Mouse (Mus musculus) gastrocnemius, adult 2 months (tissue): ENCODE data around the gene Ccsap. TPM values are rescaled to one million over a fixed set of nuclear protein-coding genes. Genes with fewer than 3 reads are reported as not detected.

Experiments used
- DNase-seq: peaks from one replicate; pipeline ENCODE4 v3.0.0; 2022
- H3K27ac ChIP-seq: fragments of 200-600 bp; 2 replicates; pipeline ENCODE4 v1.8.1; 2022; ENCODE audit warnings: mild to moderate bottlenecking
- H3K4me3 ChIP-seq: fragments of 200-600 bp; 2 replicates; pipeline ENCODE4 v1.8.1; 2022; ENCODE audit warnings: mild to moderate bottlenecking, moderate library complexity
- CTCF ChIP-seq: fragments of 200-600 bp; IDR thresholded peaks from 2 replicates; pipeline ENCODE4 v1.8.1; 2022; ENCODE audit warnings: antibody characterized with exemption, mild to moderate bottlenecking, moderate library complexity
- intact Hi-C: fragments of 180-260 bp; cut with DNase I; formaldehyde crosslinking; loops from one replicate; pipeline ENCODE4 v1.15.1; 2025
- total RNA-seq, 2 experiments: library from RNA; stranded (reverse); gene quantifications; 2 replicates each; pipeline ENCODE4 v1.2.3; 2021

Gene Ccsap
- total RNA-seq, 2 experiments from 2014 or later: 0.42 to 0.46 TPM

- peak; percentile 92 for DNase-seq
- Histone ChIP-seq H3K4me3 (peak overlapping the region; percentile 27), H3K27ac (peak overlapping the region; percentile 91)
- no peak; the same call in 1 of the 2 replicates for TF ChIP-seq CTCF
- intact Hi-C loops: loop anchor here (1.0 kb wide), 1 partner anchor 23 kb away; no protein-coding TSS in a partner anchor
Observed at GRCm38 (mm10) chr8:123872048-123872447, 12.0 kb upstream of the Ccsap start.

DNA sequence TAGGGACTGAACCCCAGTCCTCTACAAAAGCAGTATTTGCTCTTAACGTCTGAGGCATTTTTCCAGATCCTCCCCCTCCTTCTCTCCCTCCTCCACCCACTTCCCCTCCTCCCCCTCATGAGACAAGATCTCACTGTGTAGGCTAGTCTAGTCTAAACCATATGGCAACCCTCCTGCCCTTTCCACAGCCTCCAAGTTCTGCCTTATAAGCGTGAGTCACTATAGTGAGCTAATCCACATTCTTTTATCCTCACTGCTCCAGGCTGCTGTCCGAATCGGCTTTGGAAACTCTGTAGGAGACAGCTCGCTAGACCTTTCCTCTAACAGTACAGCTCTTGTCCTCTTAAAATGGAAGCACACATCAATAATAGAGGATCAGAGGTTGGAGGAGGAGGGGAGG, 7.0 kb upstream of the Ccsap start:
- no peak for DNase-seq
- Histone ChIP-seq H3K27ac (no peak overlapping the region), H3K4me3 (no peak overlapping the region)
- TF ChIP-seq CTCF: no peak
- intact Hi-C loops: no loop called here

DNA sequence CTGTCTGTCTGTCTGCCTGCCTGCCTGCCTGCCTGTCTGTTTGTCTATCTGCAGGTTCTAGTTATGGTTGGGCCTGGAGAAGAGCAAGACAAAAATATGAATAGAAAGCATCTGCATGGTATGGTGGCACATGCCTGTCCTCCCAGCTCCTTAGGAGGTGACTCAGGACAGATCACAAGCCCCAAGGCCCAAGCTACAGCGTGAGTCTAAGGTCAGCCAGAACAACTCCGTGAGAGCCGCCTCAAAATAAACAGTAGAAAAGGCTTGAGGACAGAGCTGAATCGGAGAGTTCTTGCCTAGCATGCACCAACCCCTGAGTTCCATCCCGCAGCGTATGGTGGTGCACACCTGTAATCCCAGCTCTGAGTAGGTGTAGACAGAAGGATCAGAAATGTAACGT, 5.8 kb upstream of the Ccsap start:
- intact Hi-C loops: no loop called here
- TF ChIP-seq CTCF: no peak
- Histone ChIP-seq H3K4me3 (no peak overlapping the region), H3K27ac (no peak overlapping the region)
- no peak for DNase-seq

- H3K27ac ChIP-seq: no peak overlapping the region
- intact Hi-C loops: no loop called here
- H3K4me3 ChIP-seq: no peak overlapping the region
- DNase-seq: no peak
- no peak for TF ChIP-seq CTCF
Observed at GRCm38 (mm10) chr8:123860386-123860785, 377 bp upstream of the Ccsap start.

DNA sequence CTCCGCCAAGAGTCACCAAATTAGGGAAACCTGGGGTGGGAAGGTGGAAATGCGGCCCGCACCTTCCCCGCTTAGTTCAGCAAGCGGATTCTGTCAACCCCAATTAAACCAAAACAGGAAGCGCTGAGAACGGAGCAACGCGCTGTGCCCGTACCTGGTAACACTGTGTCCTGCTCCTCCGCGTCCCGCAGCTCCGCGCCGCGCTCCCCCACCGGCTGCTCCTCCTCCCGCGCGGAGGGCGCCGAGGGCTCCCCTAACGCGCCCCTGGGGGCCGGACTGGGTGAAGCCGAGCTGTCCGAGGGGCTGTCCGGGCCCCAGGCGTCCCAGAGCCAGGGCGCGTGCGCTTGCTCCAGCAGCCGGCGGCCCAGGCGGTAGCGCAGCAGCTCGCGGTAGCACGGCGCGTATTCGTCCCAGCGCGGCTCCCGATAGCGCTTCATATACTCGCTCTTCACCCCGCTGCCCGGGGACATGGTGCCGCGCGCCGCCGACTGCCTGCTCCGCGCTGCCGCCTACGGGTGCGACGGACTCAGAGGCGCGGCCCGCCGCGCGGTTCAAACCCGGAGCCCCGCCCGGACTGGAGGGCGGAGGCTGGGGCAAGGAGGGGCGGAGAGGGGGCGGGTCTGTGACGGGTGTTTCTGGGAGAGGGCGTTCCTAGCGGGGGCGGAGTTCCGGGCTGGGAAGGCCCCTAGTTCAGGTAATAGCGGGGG, 915 bp downstream of the Ccsap start:
- peak; percentile 54 for TF ChIP-seq CTCF
- peak overlapping the region; percentile 84 for H3K4me3 ChIP-seq
- intact Hi-C loops: no loop called here
- peak overlapping the region; percentile 83 for H3K27ac ChIP-seq
- peak; percentile 95 for DNase-seq

GRCm38 (mm10) chr8:123858574-123858940, 1.5 kb downstream of the Ccsap start:
- H3K4me3 ChIP-seq: peak overlapping the region; percentile 84
- no peak for TF ChIP-seq CTCF
- intact Hi-C loops: no loop called here
- DNase-seq: no peak
- peak overlapping the region; percentile 81 for H3K27ac ChIP-seq

DNA sequence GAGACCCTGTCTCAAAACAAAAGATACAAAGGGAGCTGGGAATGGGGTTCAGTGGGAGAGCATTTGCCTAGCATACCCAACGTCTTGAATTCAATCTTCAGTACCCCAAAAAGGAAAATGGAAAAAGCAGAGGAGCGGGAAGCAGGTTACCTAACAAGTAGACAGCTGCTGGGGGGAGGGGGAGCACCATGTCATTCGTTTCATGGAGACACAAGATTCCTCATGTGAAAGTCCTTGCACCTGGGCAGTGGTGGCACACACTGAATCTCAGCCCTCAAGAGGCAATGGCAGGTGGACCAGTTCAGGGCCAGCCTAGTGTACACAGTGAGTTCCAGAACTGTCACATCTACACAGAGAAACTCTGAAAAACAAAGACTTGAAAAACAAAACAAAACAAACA, 2.6 kb downstream of the Ccsap start:
- no peak overlapping the region for H3K4me3 ChIP-seq
- intact Hi-C loops: no loop called here
- no peak for DNase-seq
- TF ChIP-seq CTCF: no peak
- H3K27ac ChIP-seq: no peak overlapping the region

DNA sequence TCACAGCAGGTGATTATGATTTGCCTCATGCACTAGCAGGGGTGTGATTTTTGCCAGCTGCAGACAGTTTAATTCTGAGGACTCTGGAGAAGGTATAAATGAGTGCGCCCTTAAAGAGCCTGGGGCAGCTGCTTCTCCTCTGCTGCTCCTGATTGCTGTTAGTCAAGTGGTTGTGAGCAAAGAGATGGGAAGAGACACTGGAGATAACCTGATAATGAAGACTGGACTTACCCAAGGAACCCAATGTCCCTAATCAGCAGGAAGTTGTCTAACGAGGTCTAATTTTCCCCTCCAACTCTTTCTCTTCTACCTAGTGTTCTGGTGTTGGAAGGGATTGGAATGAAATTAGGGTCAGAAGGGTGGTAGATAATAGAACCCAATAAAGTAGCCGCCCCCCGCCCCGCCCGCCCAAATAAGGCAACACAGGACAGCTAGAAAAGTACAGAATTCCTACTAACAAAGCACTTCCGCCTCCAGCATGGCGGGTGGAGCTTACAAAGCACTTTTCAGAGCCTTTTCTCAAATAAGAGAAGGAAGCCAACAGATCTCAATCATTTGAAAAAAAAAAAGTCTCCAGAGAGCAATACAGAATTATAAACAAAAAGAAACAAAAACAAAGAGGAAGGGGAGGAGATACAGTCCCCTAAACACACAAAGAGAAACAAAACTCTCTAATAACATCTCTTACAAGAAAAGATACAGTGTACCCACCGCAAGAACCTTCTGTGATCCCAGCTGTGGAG, 5.1 kb downstream of the Ccsap start:
- no peak overlapping the region for H3K27ac ChIP-seq
- intact Hi-C loops: no loop called here
- H3K4me3 ChIP-seq: no peak overlapping the region
- no peak for TF ChIP-seq CTCF
- no peak for DNase-seq

DNA sequence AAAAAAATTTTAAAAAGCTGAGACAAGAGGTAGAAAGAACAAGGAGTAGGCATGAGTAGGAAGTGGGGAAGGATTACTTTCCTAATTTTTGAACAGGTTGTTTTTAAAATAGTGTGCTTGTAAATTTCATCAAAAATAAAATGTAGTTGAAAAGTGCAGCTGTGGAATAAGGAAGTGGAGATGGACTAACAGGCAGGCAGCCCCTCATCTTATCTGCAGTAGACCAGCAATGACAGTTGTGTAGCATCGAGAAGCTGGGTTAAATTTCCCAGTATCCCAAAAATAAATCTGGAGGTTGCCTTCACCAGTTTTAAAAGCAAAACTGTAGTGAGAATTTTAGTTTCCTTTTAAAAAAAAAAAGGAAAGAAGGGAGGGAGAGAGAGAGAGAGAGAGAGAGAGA, 5.8 kb downstream of the Ccsap start:
- DNase-seq: no peak
- Histone ChIP-seq H3K27ac (no peak overlapping the region), H3K4me3 (no peak overlapping the region)
- no peak for TF ChIP-seq CTCF
- intact Hi-C loops: no loop called here

DNA sequence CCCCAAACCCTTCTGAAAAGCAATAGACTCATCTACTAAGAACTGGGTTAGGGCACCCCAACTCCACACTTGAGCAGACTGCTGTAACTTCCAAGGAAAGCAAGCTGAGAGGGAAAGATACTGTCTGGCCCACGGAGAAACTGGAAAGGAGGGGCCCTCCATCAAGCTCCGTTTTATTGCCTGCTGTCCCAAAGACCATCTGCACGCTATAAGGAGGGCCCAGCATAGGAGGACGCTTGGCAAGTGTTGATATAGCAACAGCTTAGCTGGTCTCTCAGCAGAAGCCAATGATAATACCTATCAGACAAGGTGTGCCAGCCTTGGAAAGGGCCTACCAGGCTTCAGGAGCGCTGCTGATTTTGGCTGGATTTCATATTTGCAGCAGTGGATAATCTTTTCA, 8.4 kb downstream of the Ccsap start:
- Histone ChIP-seq H3K4me3 (no peak overlapping the region), H3K27ac (no peak overlapping the region)
- intact Hi-C loops: no loop called here
- TF ChIP-seq CTCF: no peak
- DNase-seq: no peak

DNA sequence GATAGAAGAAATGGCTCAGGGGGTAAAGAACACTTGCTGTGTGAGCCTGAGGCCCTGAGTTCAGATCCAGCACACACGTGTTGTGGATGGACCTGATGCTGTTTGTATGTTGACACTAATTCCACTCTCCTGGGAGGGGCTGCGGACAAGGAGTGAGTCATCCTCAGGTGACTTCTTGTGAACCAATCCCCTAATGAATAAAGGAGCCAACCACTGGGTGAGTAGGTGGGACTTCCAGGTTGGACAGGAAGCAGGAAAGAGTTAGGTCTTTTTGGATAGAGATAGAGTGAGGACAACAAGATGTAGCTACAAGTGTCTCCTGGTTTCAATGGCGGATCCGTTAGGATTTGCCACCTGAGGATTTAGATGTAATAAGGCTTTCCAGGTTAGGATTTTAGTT, 10.7 kb downstream of the Ccsap start:
- H3K4me3 ChIP-seq: no peak overlapping the region
- no peak overlapping the region for H3K27ac ChIP-seq
- no peak for TF ChIP-seq CTCF
- DNase-seq: no peak
- intact Hi-C loops: no loop called here

DNA sequence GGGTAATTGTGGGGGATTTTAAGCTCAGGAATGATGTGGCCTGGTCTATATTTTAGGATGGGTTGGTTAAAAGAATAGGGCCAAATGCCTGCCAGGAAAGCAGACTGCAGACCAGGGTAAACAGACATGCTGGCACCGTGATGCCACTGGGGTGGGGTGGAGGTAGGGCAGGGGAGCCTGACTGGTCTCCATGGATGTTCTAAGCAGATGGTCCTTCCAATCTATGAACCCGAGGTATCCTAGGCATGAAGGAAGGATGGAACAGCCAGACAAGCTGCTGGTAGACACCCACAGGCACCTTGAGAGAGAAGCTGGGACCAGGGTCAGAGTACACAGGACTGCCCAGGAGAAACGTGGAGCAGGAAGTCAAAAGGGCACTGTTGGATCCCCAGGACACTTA, 12.5 kb downstream of the Ccsap start:
- DNase-seq: no peak
- TF ChIP-seq CTCF: no peak
- intact Hi-C loops: no loop called here
- H3K27ac ChIP-seq: no peak overlapping the region
- H3K4me3 ChIP-seq: no peak overlapping the region

GRCm38 (mm10) chr8:123846509-123846908, 13.5 kb downstream of the Ccsap start:
- Histone ChIP-seq H3K27ac (no peak overlapping the region), H3K4me3 (no peak overlapping the region)
- no peak for DNase-seq
- TF ChIP-seq CTCF: no peak
- intact Hi-C loops: no loop called here

GRCm38 (mm10) chr8:123845991-123846390, 14.0 kb downstream of the Ccsap start:
- intact Hi-C loops: no loop called here
- TF ChIP-seq CTCF: no peak
- H3K27ac ChIP-seq: no peak overlapping the region
- no peak for DNase-seq
- H3K4me3 ChIP-seq: no peak overlapping the region
